Mouse (Mus musculus) myocyte (in vitro differentiated cells): ENCODE results near the gene Myo7a. TPM values are rescaled to one million over a fixed set of nuclear protein-coding genes. Genes with fewer than 3 reads are reported as not detected.

ENCODE experiments used
- H3K27me3 ChIP-seq: one replicate; pipeline ENCODE4 v1.6.1; 2011; ENCODE audit not compliant: control insufficient read depth, insufficient read depth, insufficient read length
- H3K36me3 ChIP-seq: one replicate; pipeline ENCODE4 v1.6.1; 2011; ENCODE audit not compliant: control insufficient read depth, insufficient read depth
- H3K4me2 ChIP-seq: one replicate; pipeline ENCODE4 v1.6.1; 2011; ENCODE audit warnings: low read depth, control low read depth
- H3K4me3 ChIP-seq: one replicate; pipeline ENCODE4 v1.5.1; 2011; ENCODE audit warnings: mild to moderate bottlenecking, control low read depth, moderate library complexity
- H3K79me2 ChIP-seq: one replicate; pipeline ENCODE4 v1.6.1; 2011; ENCODE audit not compliant: control insufficient read depth, insufficient read depth
- H3ac ChIP-seq: one replicate; pipeline ENCODE4 v1.6.1; 2011; ENCODE audit not compliant: control insufficient read depth, insufficient read length
- CEBPB ChIP-seq: IDR thresholded peaks from 2 replicates; pipeline ENCODE4 v1.6.1; 2011; ENCODE audit warnings: mild to moderate bottlenecking, moderate library complexity; ENCODE audit not compliant: poor library complexity, insufficient read depth, severe bottlenecking
- E2F4 ChIP-seq: IDR thresholded peaks from one replicate; pipeline ENCODE4 v1.6.1; 2011; ENCODE audit warnings: mild to moderate bottlenecking, control low read depth, moderate library complexity; ENCODE audit not compliant: insufficient read depth
- MAX ChIP-seq: IDR thresholded peaks from one replicate; pipeline ENCODE4 v1.6.1; 2011; ENCODE audit warnings: low read depth, mild to moderate bottlenecking, control low read depth
- MYOD1 ChIP-seq, 3 experiments: IDR thresholded peaks; one replicate each; pipeline ENCODE4 v1.6.1; 2011; ENCODE audit warnings: control low read depth in 2 of 3, low read depth in 2 of 3, mild to moderate bottlenecking in 2 of 3, moderate library complexity in 1 of 3; ENCODE audit not compliant: insufficient read length in 2 of 3, control insufficient read depth in 1 of 3
- MYOG ChIP-seq, 3 experiments: IDR thresholded peaks; one replicate each; pipeline ENCODE4 v1.6.1; 2011; ENCODE audit warnings: control low read depth in 2 of 3, low read depth in 2 of 3, mild to moderate bottlenecking in 2 of 3; ENCODE audit not compliant: insufficient read length in 2 of 3, control insufficient read depth in 1 of 3, insufficient read depth in 1 of 3
- POLR2A ChIP-seq: IDR thresholded peaks from one replicate; pipeline ENCODE4 v1.6.1; 2011; ENCODE audit warnings: low read depth, mild to moderate bottlenecking, control low read depth, moderate library complexity; ENCODE audit not compliant: insufficient read length
- POLR2AphosphoS2 ChIP-seq: IDR thresholded peaks from one replicate; pipeline ENCODE4 v1.6.1; 2011; ENCODE audit warnings: low read depth, control low read depth; ENCODE audit not compliant: insufficient read length
- REST ChIP-seq: IDR thresholded peaks from one replicate; pipeline ENCODE4 v1.6.1; 2011; ENCODE audit warnings: mild to moderate bottlenecking, control low read depth, moderate library complexity; ENCODE audit not compliant: insufficient read depth, insufficient read length
- SRF ChIP-seq: IDR thresholded peaks from one replicate; pipeline ENCODE4 v1.6.1; 2011; ENCODE audit warnings: low read depth; ENCODE audit not compliant: control insufficient read depth, insufficient read length
- TCF12 ChIP-seq: IDR thresholded peaks from one replicate; pipeline ENCODE4 v1.6.1; 2011; ENCODE audit warnings: mild to moderate bottlenecking, control low read depth; ENCODE audit not compliant: poor library complexity, insufficient read depth, severe bottlenecking
- TCF3 ChIP-seq: IDR thresholded peaks from one replicate; pipeline ENCODE4 v1.6.1; 2011; ENCODE audit warnings: low read depth, control low read depth; ENCODE audit not compliant: insufficient read length
- USF1 ChIP-seq: IDR thresholded peaks from one replicate; pipeline ENCODE4 v1.6.1; 2011; ENCODE audit warnings: low read depth, mild to moderate bottlenecking, control low read depth, moderate library complexity
- polyA plus RNA-seq: library from polyadenylated mRNA; unstranded; fragments of >200 nt; fragmentation: generic; extraction: Trizol; gene quantifications from one replicate; pipeline ENCODE4 v1.2.1, GENCODE M21; 2012; ENCODE audit warnings: missing spikeins

Gene Myo7a
- polyA plus RNA-seq, 1 experiment = 0.29 TPM

GRCm38 (mm10) chr7:98054942-98055341 lies 64.4 kb downstream of the Myo7a start:
- H3K4me2 ChIP-seq = no peak overlapping the region

GRCm38 (mm10) chr7:98054461-98054860 lies 64.9 kb downstream of the Myo7a start:
- Histone ChIP-seq H3K79me2 (no peaks in the 10 kb centered on the region), H3K36me3 (no peaks in the 10 kb centered on the region), H3K4me2 (no peak overlapping the region), H3K4me3 (no peak overlapping the region), H3K27me3 (peaks cover 25% of the 10 kb centered on the region), H3ac (no peak overlapping the region)
- TF ChIP-seq CEBPB = no peak
- no peak for TF ChIP-seq POLR2A
- no peak for TF ChIP-seq MYOD1 (IDR thresholded peaks at IDR 0.05; ENCODE audit: control insufficient read depth in 1 of 3, insufficient read length in 2 of 3, low read depth in 2 of 3)
- no peak for TF ChIP-seq E2F4
- TF ChIP-seq POLR2AphosphoS2 = no peak
- TF ChIP-seq TCF3 = no peak
- no peak for TF ChIP-seq TCF12
- no peak for TF ChIP-seq MAX
- TF ChIP-seq MYOG (IDR thresholded peaks at IDR 0.05; ENCODE audit: control insufficient read depth in 1 of 3, insufficient read depth in 1 of 3, insufficient read length in 2 of 3, low read depth in 2 of 3) = no peak
- TF ChIP-seq USF1 = no peak
- no peak for TF ChIP-seq REST
- TF ChIP-seq SRF = no peak

More at GRCm38 (mm10) chr7:98054942-98055341, 64.4 kb downstream of the Myo7a start:
- TF ChIP-seq CEBPB (no peak), SRF (no peak)
- Histone ChIP-seq H3K36me3 (no peaks in the 10 kb centered on the region), H3ac (no peak overlapping the region), H3K79me2 (no peaks in the 10 kb centered on the region), H3K27me3 (peaks cover 28% of the 10 kb centered on the region), H3K4me3 (no peak overlapping the region)

GRCm38 (mm10) chr7:98051980-98052379 lies 67.3 kb downstream of the Myo7a start:
- H3K36me3 ChIP-seq = no peaks in the 10 kb centered on the region
- no peak overlapping the region for H3K4me3 ChIP-seq
- H3ac ChIP-seq = no peak overlapping the region
- H3K79me2 ChIP-seq = no peaks in the 10 kb centered on the region
- H3K27me3 ChIP-seq = peaks cover 6% of the 10 kb centered on the region
- TF ChIP-seq POLR2AphosphoS2 (no peak), MAX (no peak)
- no peak overlapping the region for H3K4me2 ChIP-seq

GRCm38 (mm10) chr7:98048101-98048824 lies 71.1 kb downstream of the Myo7a start:
- TF ChIP-seq REST (no peak), SRF (no peak), MAX (no peak), POLR2AphosphoS2 (no peak), E2F4 (no peak), MYOG (IDR thresholded peaks at IDR 0.05; ENCODE audit: control insufficient read depth in 1 of 3, insufficient read depth in 1 of 3, insufficient read length in 2 of 3, low read depth in 2 of 3) (no peak), TCF3 (no peak), MYOD1 (IDR thresholded peaks at IDR 0.05; ENCODE audit: control insufficient read depth in 1 of 3, insufficient read length in 2 of 3, low read depth in 2 of 3) (no peak), CEBPB (no peak), USF1 (no peak), POLR2A (no peak), TCF12 (no peak)

GRCm38 (mm10) chr7:98002617-98003016 lies 116.7 kb downstream of the Myo7a start:
- TF ChIP-seq MYOD1 (IDR thresholded peaks at IDR 0.05; ENCODE audit: control insufficient read depth in 1 of 3, insufficient read length in 2 of 3, low read depth in 2 of 3) = no peak
- TF ChIP-seq TCF3 = no peak
- no peak for TF ChIP-seq TCF12
- TF ChIP-seq E2F4 = no peak
- TF ChIP-seq POLR2AphosphoS2 = no peak
- TF ChIP-seq CEBPB = no peak
- TF ChIP-seq MYOG (IDR thresholded peaks at IDR 0.05; ENCODE audit: control insufficient read depth in 1 of 3, insufficient read depth in 1 of 3, insufficient read length in 2 of 3, low read depth in 2 of 3) = no peak
- TF ChIP-seq MAX = no peak
- TF ChIP-seq USF1 = no peak
- TF ChIP-seq SRF = no peak
- no peak for TF ChIP-seq REST

More at GRCm38 (mm10) chr7:98048101-98048824, 71.1 kb downstream of the Myo7a start:
- Histone ChIP-seq H3K79me2 (no peaks in the 10 kb centered on the region), H3K4me2 (no peak overlapping the region), H3K36me3 (no peaks in the 10 kb centered on the region), H3K27me3 (no peaks in the 10 kb centered on the region), H3K4me3 (no peak overlapping the region), H3ac (no peak overlapping the region)

More at GRCm38 (mm10) chr7:98002617-98003016, 116.7 kb downstream of the Myo7a start:
- Histone ChIP-seq H3K4me2 (no peak overlapping the region), H3ac (no peak overlapping the region), H3K36me3 (no peaks in the 10 kb centered on the region), H3K27me3 (peaks cover 10% of the 10 kb centered on the region), H3K4me3 (no peak overlapping the region), H3K79me2 (no peaks in the 10 kb centered on the region)

Other genes with a start within 250 kb of the Myo7a start
- gene Gdpd4, start 199.6 kb downstream of the Myo7a start, polyA plus RNA-seq = not detected
- gene Omp, start 26.0 kb upstream of the Myo7a start, polyA plus RNA-seq = 0.35 TPM
- 6.2 TPM for gene Capn5, start 58.8 kb upstream of the Myo7a start, polyA plus RNA-seq
- 0.04 TPM for gene B3gnt6, start 80.0 kb upstream of the Myo7a start, polyA plus RNA-seq
- gene Acer3, start 201.7 kb upstream of the Myo7a start, polyA plus RNA-seq = 9.1 TPM
- 8.4 TPM for gene Tsku, start 241.8 kb upstream of the Myo7a start, polyA plus RNA-seq